In genomic region chr13:47942368-47942787, GRCm38 (mm10) we compare ENCODE assay signal across 7 mouse cellular contexts.
DNase-seq lines count a peak whose midpoint lies in the region; ATAC-seq and TF ChIP-seq lines count a peak whose summit lies in the region.

No protein-coding gene starts in this region.

- H3K4me3 ChIP-seq in embryonic facial prominence, embryonic 13.5 days = peak overlapping the region; percentile 19
- no peak overlapping the region for H3K4me3 ChIP-seq in heart, postnatal 0 days (ENCODE audit: low read depth, low read length)
- H3K4me3 ChIP-seq in stomach, embryonic 16.5 days (replicated peaks; ENCODE audit: low read length) = no peak overlapping the region

- peaks cover 8% of the 10 kb centered on the region for H3K4me1 ChIP-seq in embryonic facial prominence, embryonic 13.5 days
- H3K4me1 ChIP-seq in heart, postnatal 0 days (ENCODE audit: control insufficient read depth, insufficient read depth) = no peaks in the 10 kb centered on the region
- peaks cover 4% of the 10 kb centered on the region; the same call in 1 of the 2 replicates for H3K4me1 ChIP-seq in stomach, embryonic 16.5 days (ENCODE audit: control insufficient read depth, insufficient read depth, low read length)

- H3K27ac ChIP-seq in embryonic facial prominence, embryonic 13.5 days = no peak overlapping the region
- no peak overlapping the region for H3K27ac ChIP-seq in heart, postnatal 0 days (ENCODE audit: low read depth)
- H3K27ac ChIP-seq in stomach, embryonic 16.5 days (ENCODE audit: low read length) = no peak overlapping the region

- 9% methylated on average over 8 of the region's 8 CpGs for WGBS in embryonic facial prominence, embryonic 13.5 days
- WGBS in heart, postnatal 0 days = 17% methylated on average over 8 of the region's 8 CpGs
- 21% methylated on average over 8 of the region's 8 CpGs for WGBS in stomach, embryonic 16.5 days

- TF ChIP-seq EP300 in heart, postnatal 0 days (IDR thresholded peaks at IDR 0.05; ENCODE audit: low read depth) = no peak

- DNase-seq in layer of hippocampus, adult 11-12 months (ENCODE audit: low spot score) = peak; percentile 9
- no peak for DNase-seq in layer of hippocampus, adult 9-10 months (ENCODE audit: low spot score)
- DNase-seq in heart, postnatal 0 days (ENCODE audit: low spot score) = no peak
- peak; percentile 3 for DNase-seq in lung, postnatal 14 days

- H3K9ac ChIP-seq in embryonic facial prominence, embryonic 13.5 days = peak overlapping the region; percentile 55; the same call in 1 of the 2 replicates
- H3K9ac ChIP-seq in heart, postnatal 0 days (replicated peaks; ENCODE audit: low read depth, low read length) = no peak overlapping the region
- H3K9ac ChIP-seq in stomach, embryonic 16.5 days (ENCODE audit: low read length) = no peak overlapping the region

- no peak for TF ChIP-seq CTCF in heart, postnatal 0 days (IDR thresholded peaks at IDR 0.05; ENCODE audit: low read depth)

- peak overlapping the region; percentile 52 for H3K4me2 ChIP-seq in embryonic facial prominence, embryonic 13.5 days
- H3K4me2 ChIP-seq in heart, postnatal 0 days (ENCODE audit: low read depth, low read length) = peak overlapping the region; percentile 30; the same call in 1 of the 2 replicates
- peak overlapping the region; percentile 30 for H3K4me2 ChIP-seq in stomach, embryonic 16.5 days (ENCODE audit: low read depth, low read length)

- H3K36me3 ChIP-seq in embryonic facial prominence, embryonic 13.5 days = no peaks in the 10 kb centered on the region
- no peaks in the 10 kb centered on the region for H3K36me3 ChIP-seq in heart, postnatal 0 days (replicated peaks; ENCODE audit: control insufficient read depth, insufficient read depth, low read length)
- H3K36me3 ChIP-seq in stomach, embryonic 16.5 days (ENCODE audit: control insufficient read depth, insufficient read depth, low read length) = no peaks in the 10 kb centered on the region

- no peak for ATAC-seq in embryonic facial prominence, embryonic 13.5 days (ENCODE audit: insufficient number of reproducible peaks, insufficient read depth, low FRiP score, low TSS enrichment, low read depth)
- ATAC-seq in heart, postnatal 0 days (ENCODE audit: insufficient read depth, low read depth) = no peak
- ATAC-seq in stomach, embryonic 16.5 days (ENCODE audit: insufficient read depth, low FRiP score) = no peak
- ATAC-seq in CD4-positive, CD25-positive, alpha-beta regulatory T cell, adult 4 months = no peak

- H3K27me3 ChIP-seq in embryonic facial prominence, embryonic 13.5 days = peaks cover 4% of the 10 kb centered on the region; the same call in 1 of the 2 replicates
- no peaks in the 10 kb centered on the region for H3K27me3 ChIP-seq in heart, postnatal 0 days (ENCODE audit: control insufficient read depth, insufficient read depth, low read length)
- no peaks in the 10 kb centered on the region for H3K27me3 ChIP-seq in stomach, embryonic 16.5 days (ENCODE audit: control insufficient read depth, insufficient read depth, low read length)

- H3K9me3 ChIP-seq in embryonic facial prominence, embryonic 13.5 days = no peaks in the 10 kb centered on the region
- H3K9me3 ChIP-seq in heart, postnatal 0 days (replicated peaks; ENCODE audit: control insufficient read depth, low read length) = no peaks in the 10 kb centered on the region
- no peaks in the 10 kb centered on the region for H3K9me3 ChIP-seq in stomach, embryonic 16.5 days (replicated peaks; ENCODE audit: control insufficient read depth, low read length)

Comparison
In these comparisons a context has a peak if more than half of its experiments do, and no peak if none do; other contexts are left out.
1. DNase-seq: peak in layer of hippocampus, adult 11-12 months (single experiment) and lung, postnatal 14 days (single experiment); none in layer of hippocampus, adult 9-10 months (single experiment) and heart, postnatal 0 days (single experiment).
2. Peak in every context shown above with its lines, with median percentiles within 50 percentile points of each other: H3K4me2 ChIP-seq.